Mouse (Mus musculus): ENCODE measurements around the gene Gm49403. TPM values are rescaled to one million over a fixed set of nuclear protein-coding genes. Genes with fewer than 3 reads are reported as not detected.
"Not testable (repeated sequence)": the region's sequence is repeated elsewhere in the genome, so short reads cannot be mapped to it uniquely, and the experiment has no call there.

The Gm49403 gene
- total RNA-seq, 1 experiment from 2014 or later = not detected

- ATAC-seq (ENCODE audit: extremely low read depth, insufficient number of reproducible peaks, low FRiP score, poor library complexity, severe bottlenecking) = not testable (repeated sequence)
Observed at GRCm38 (mm10) chr19:8870381-8870780, 13.3 kb upstream of the Gm49403 start.

- ATAC-seq (ENCODE audit: extremely low read depth, insufficient number of reproducible peaks, low FRiP score, poor library complexity, severe bottlenecking) = no peak
Observed at GRCm38 (mm10) chr19:8870838-8871237, 12.9 kb upstream of the Gm49403 start.

DNA sequence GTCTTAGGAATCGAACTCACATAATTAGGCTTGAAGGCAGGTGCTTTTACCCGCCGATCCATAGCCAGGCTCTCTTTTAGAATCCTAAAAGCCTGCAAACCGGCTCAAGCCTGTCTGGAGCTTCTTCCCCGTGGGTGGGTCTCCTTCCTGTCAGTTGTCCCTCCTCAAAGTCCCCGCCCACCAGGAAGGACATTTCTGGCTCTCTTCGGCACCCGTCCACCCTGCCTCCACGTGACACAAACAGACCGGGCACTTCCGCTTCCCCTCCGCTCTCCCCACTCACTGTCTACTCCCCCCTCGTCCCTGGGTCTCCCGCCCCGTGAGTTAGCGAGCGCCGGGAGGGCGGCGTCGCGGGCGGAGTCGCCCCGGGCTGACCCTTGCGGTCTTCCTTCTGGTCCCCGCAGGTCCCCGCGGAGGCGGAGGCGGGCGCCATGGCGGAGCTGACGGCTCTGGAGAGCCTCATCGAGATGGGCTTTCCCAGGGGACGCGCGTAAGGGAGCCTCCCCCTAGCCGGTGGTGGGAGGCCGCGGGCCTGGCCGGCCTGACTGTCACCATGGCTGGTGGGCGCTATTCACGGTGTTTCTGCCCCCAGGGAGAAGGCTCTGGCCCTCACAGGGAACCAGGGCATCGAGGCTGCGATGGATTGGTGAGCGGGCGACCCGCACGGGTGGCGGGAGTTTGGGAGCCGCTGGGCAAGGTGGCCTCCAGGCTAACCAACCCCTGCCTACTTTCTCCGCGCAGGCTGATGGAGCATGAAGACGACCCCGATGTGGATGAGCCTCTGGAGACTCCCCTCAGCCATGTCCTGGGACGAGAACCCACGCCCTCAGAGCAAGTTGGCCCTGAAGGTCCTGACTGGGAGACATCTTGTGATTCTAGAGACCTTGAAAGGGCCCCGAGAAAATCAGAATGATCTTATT is 12.2 kb upstream of the Gm49403 start, which contains the start of gene Ubxn1:
Gene Ubxn1 (plus strand): TSS at position 230 of the 920 bp plus-strand sequence.
- peak; percentile 97 for ATAC-seq (ENCODE audit: extremely low read depth, insufficient number of reproducible peaks, low FRiP score, poor library complexity, severe bottlenecking)

- no peak for ATAC-seq (ENCODE audit: extremely low read depth, insufficient number of reproducible peaks, low FRiP score, poor library complexity, severe bottlenecking)
Observed at GRCm38 (mm10) chr19:8872266-8872840, 11.4 kb upstream of the Gm49403 start.

DNA sequence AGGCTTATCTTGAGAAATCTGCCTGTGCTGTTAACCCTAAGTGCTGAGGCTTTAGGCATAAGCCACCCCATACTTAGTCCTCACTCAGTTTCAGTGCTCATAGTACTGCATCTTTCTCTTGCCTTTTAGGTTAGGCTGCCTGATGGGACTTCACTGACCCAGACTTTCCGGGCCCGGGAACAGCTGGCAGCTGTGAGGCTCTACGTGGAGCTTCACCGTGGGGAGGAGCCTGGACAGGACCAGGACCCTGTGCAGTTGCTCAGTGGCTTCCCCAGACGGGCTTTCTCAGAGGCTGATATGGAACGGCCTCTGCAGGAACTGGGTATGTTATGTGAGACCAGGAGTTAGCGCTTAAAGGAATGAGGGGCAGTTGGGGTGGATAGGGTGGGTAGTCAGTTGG is 8.7 kb upstream of the Gm49403 start:
- no peak for ATAC-seq (ENCODE audit: extremely low read depth, insufficient number of reproducible peaks, low FRiP score, poor library complexity, severe bottlenecking)

- peak; percentile 97 for ATAC-seq (ENCODE audit: extremely low read depth, insufficient number of reproducible peaks, low FRiP score, poor library complexity, severe bottlenecking)
Observed at GRCm38 (mm10) chr19:8880311-8881033, 3.3 kb upstream of the Gm49403 start, which contains the start of gene Uqcc3. TSS of gene Uqcc3 (minus strand) at chr19:8880923.

- no peak for ATAC-seq (ENCODE audit: extremely low read depth, insufficient number of reproducible peaks, low FRiP score, poor library complexity, severe bottlenecking)
Observed at GRCm38 (mm10) chr19:8881034-8881392, 2.7 kb upstream of the Gm49403 start.

- no peak for ATAC-seq (ENCODE audit: extremely low read depth, insufficient number of reproducible peaks, low FRiP score, poor library complexity, severe bottlenecking)
Observed at GRCm38 (mm10) chr19:8886916-8887584, 3.3 kb downstream of the Gm49403 start.

- no peak for ATAC-seq (ENCODE audit: extremely low read depth, insufficient number of reproducible peaks, low FRiP score, poor library complexity, severe bottlenecking)
Observed at GRCm38 (mm10) chr19:8887585-8888463, 4.1 kb downstream of the Gm49403 start.

GRCm38 (mm10) chr19:8888511-8889385 is 5.0 kb downstream of the Gm49403 start, which contains the start of the genes 1810009A15Rik and Gm49416:
TSS of gene 1810009A15Rik (plus strand) at chr19:8888853.
TSS of gene Gm49416 (plus strand) at chr19:8888926.
- ATAC-seq (ENCODE audit: extremely low read depth, insufficient number of reproducible peaks, low FRiP score, poor library complexity, severe bottlenecking) = peak; percentile 97

- peak; percentile 53; the same call in 1 of the 2 replicates for ATAC-seq (ENCODE audit: extremely low read depth, insufficient number of reproducible peaks, low FRiP score, poor library complexity, severe bottlenecking)
Observed at GRCm38 (mm10) chr19:8892829-8893766, 9.4 kb downstream of the Gm49403 start, which contains the start of gene Ints5. TSS of gene Ints5 (plus strand) at chr19:8893005.

DNA sequence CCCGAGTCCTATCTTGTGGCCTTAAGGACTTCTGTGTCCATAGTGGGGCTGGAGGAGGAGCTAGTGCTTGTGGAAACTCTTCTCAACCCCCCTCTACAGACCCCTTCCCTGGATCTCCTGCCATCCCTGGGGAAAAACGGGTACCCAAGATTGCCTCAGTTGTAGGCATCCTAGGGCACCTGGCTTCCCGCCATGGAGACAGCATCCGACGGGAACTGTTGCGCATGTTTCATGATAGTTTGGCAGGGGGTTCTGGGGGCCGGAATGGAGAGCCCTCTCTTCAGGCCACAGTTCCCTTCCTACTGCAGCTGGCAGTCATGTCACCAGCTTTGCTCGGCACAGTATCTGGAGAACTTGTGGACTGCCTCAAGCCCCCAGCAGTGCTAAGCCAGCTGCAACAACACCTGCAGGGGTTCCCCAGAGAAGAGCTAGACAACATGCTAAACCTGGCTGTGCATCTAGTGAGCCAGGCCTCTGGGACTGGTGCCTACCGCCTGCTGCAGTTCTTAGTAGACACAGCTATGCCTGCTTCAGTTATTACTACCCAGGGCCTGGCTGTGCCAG is 11.7 kb downstream of the Gm49403 start:
- ATAC-seq (ENCODE audit: extremely low read depth, insufficient number of reproducible peaks, low FRiP score, poor library complexity, severe bottlenecking) = no peak

- not testable (repeated sequence) for ATAC-seq (ENCODE audit: extremely low read depth, insufficient number of reproducible peaks, low FRiP score, poor library complexity, severe bottlenecking)
Observed at GRCm38 (mm10) chr19:8896231-8896630, 12.5 kb downstream of the Gm49403 start.

DNA sequence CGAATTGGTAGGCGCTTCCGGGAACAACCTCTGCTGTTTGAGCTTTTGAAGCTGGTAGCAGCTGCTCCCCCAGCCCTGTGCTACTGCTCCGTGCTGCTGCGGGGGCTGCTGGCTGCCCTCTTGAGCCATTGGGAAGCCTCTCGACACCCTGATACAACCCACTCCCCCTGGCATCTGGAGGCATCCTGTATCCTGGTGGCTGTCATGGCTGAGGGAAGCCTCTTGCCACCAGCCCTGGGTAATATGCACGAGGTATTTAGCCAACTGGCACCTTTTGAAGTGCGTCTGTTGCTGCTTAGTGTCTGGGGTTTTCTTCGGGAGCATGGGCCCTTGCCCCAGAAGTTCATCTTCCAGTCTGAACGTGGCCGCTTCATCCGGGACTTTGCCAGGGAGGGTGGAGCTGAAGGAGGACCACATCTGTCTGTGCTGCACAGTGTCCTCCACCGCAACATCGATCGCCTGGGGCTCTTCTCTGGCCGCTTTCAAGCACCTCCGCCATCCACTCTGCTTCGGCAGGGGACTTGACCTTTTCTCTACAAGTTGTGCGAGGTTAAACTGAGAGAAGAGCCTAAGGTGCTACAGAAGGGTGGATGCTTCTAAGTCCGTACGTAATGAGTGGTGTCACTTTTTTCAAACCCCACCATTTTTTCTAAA is 13.6 kb downstream of the Gm49403 start:
- not testable (repeated sequence) for ATAC-seq (ENCODE audit: extremely low read depth, insufficient number of reproducible peaks, low FRiP score, poor library complexity, severe bottlenecking)

DNA sequence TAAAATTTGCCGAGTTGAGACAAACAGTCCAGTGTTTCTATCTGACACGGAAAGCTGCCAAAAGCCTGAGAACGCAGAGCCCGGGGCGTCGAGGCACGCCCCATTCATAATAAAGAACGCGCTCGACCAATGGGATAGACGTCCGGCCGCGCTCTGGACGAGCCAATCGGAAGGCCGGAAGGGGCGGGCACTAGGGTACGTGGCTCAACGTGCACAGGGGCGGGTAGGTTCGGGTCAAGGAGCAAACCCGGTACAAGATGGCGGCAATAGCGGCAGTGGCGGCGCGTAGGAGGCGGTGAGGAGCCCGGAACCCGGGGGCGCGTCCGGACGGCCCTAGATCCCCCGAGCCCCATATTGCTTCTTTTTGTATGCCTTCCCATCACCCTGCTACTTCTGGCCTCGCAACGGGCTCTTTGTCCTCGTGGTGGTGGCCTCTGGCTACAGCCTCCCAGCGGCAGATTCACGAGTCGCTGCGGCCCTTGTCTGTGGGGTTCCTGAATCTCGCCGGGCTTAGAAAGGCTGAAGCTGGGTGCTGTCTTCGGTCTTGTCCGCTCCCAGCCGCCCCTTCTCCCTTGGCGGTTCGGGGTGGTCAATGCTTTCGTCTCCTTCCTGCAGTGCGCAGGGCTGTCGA is 14.2 kb downstream of the Gm49403 start, which contains the start of gene Ganab:
Gene Ganab (plus strand): TSS at position 207 of the 631 bp plus-strand sequence.
- peak; percentile 99 for ATAC-seq (ENCODE audit: extremely low read depth, insufficient number of reproducible peaks, low FRiP score, poor library complexity, severe bottlenecking)
